Mouse (Mus musculus): ENCODE measurements around the gene Rpusd1. TPM values are rescaled to one million over a fixed set of nuclear protein-coding genes. Genes with fewer than 3 reads are reported as not detected.

Rpusd1 gene
- polyA plus RNA-seq (2015; fragmentation: Illumina TruSeq; extraction: RNeasy Lipid Tissue Mini Kit (QIAGEN cat#74804); ENCODE audit: insufficient read depth, low read depth, low replicate concordance), result 4.7 TPM

GRCm38 (mm10) chr17:25727265-25728008 lies at the start of gene Rpusd1, which contains the start of gene Chtf18:
Rpusd1 (plus strand) TSS chr17:25727670.
Chtf18 (minus strand) TSS chr17:25727419.

GRCm38 (mm10) chr17:25716711-25717637 lies 10.5 kb upstream of the Rpusd1 start, which contains the start of gene Gng13:
Gng13 (plus strand) TSS chr17:25717171.

GRCm38 (mm10) chr17:25735745-25736144 lies 8.3 kb downstream of the Rpusd1 start, which contains the start of gene Mslnl:
Mslnl (plus strand) TSS chr17:25736042.

GRCm38 (mm10) chr17:25754241-25754640 lies 26.8 kb downstream of the Rpusd1 start, which contains the start of gene Msln:
Msln (minus strand) TSS chr17:25754378.

GRCm38 (mm10) chr17:25773549-25774120 lies 46.2 kb downstream of the Rpusd1 start, which contains the start of gene Narfl:
Narfl (plus strand) TSS chr17:25773776.

Other genes starting within 250 kb of the Rpusd1 start
- not detected for gene Sstr5, start 230.4 kb upstream of the Rpusd1 start, polyA plus RNA-seq (2015; fragmentation: Illumina TruSeq; extraction: RNeasy Lipid Tissue Mini Kit (QIAGEN cat#74804); ENCODE audit: insufficient read depth, low read depth, low replicate concordance)
- gene Sox8, start 157.0 kb upstream of the Rpusd1 start, polyA plus RNA-seq (2015; fragmentation: Illumina TruSeq; extraction: RNeasy Lipid Tissue Mini Kit (QIAGEN cat#74804); ENCODE audit: insufficient read depth, low read depth, low replicate concordance), result not detected
- gene Lmf1, start 148.6 kb upstream of the Rpusd1 start, polyA plus RNA-seq (2015; fragmentation: Illumina TruSeq; extraction: RNeasy Lipid Tissue Mini Kit (QIAGEN cat#74804); ENCODE audit: insufficient read depth, low read depth, low replicate concordance), result 6.1 TPM
- gene Gng13, start 10.5 kb upstream of the Rpusd1 start, polyA plus RNA-seq (2015; fragmentation: Illumina TruSeq; extraction: RNeasy Lipid Tissue Mini Kit (QIAGEN cat#74804); ENCODE audit: insufficient read depth, low read depth, low replicate concordance), result not detected
- gene Chtf18, start 251 bp upstream of the Rpusd1 start, polyA plus RNA-seq (2015; fragmentation: Illumina TruSeq; extraction: RNeasy Lipid Tissue Mini Kit (QIAGEN cat#74804); ENCODE audit: insufficient read depth, low read depth, low replicate concordance), result 1.3 TPM
- not detected for gene Mslnl, start 8.4 kb downstream of the Rpusd1 start, polyA plus RNA-seq (2015; fragmentation: Illumina TruSeq; extraction: RNeasy Lipid Tissue Mini Kit (QIAGEN cat#74804); ENCODE audit: insufficient read depth, low read depth, low replicate concordance)
- gene Msln, start 26.7 kb downstream of the Rpusd1 start, polyA plus RNA-seq (2015; fragmentation: Illumina TruSeq; extraction: RNeasy Lipid Tissue Mini Kit (QIAGEN cat#74804); ENCODE audit: insufficient read depth, low read depth, low replicate concordance), result 29.2 TPM
- gene Narfl, start 46.1 kb downstream of the Rpusd1 start, polyA plus RNA-seq (2015; fragmentation: Illumina TruSeq; extraction: RNeasy Lipid Tissue Mini Kit (QIAGEN cat#74804); ENCODE audit: insufficient read depth, low read depth, low replicate concordance), result 9.7 TPM
- 9.3 TPM for gene Haghl, start 58.0 kb downstream of the Rpusd1 start, polyA plus RNA-seq (2015; fragmentation: Illumina TruSeq; extraction: RNeasy Lipid Tissue Mini Kit (QIAGEN cat#74804); ENCODE audit: insufficient read depth, low read depth, low replicate concordance)
- gene Ccdc78, start 58.9 kb downstream of the Rpusd1 start, polyA plus RNA-seq (2015; fragmentation: Illumina TruSeq; extraction: RNeasy Lipid Tissue Mini Kit (QIAGEN cat#74804); ENCODE audit: insufficient read depth, low read depth, low replicate concordance), result not detected
- gene Fam173a, start 65.2 kb downstream of the Rpusd1 start, polyA plus RNA-seq (2015; fragmentation: Illumina TruSeq; extraction: RNeasy Lipid Tissue Mini Kit (QIAGEN cat#74804); ENCODE audit: insufficient read depth, low read depth, low replicate concordance), result 35.5 TPM
- gene AC134908.4, start 68.0 kb downstream of the Rpusd1 start, polyA plus RNA-seq (2015; fragmentation: Illumina TruSeq; extraction: RNeasy Lipid Tissue Mini Kit (QIAGEN cat#74804); ENCODE audit: insufficient read depth, low read depth, low replicate concordance), result not detected
- gene Metrn, start 69.5 kb downstream of the Rpusd1 start, polyA plus RNA-seq (2015; fragmentation: Illumina TruSeq; extraction: RNeasy Lipid Tissue Mini Kit (QIAGEN cat#74804); ENCODE audit: insufficient read depth, low read depth, low replicate concordance), result 7.6 TPM
- gene Fbxl16, start 81.4 kb downstream of the Rpusd1 start, polyA plus RNA-seq (2015; fragmentation: Illumina TruSeq; extraction: RNeasy Lipid Tissue Mini Kit (QIAGEN cat#74804); ENCODE audit: insufficient read depth, low read depth, low replicate concordance), result 9.7 TPM
- gene Wdr24, start 96.0 kb downstream of the Rpusd1 start, polyA plus RNA-seq (2015; fragmentation: Illumina TruSeq; extraction: RNeasy Lipid Tissue Mini Kit (QIAGEN cat#74804); ENCODE audit: insufficient read depth, low read depth, low replicate concordance), result 5.2 TPM
- gene Jmjd8, start 101.2 kb downstream of the Rpusd1 start, polyA plus RNA-seq (2015; fragmentation: Illumina TruSeq; extraction: RNeasy Lipid Tissue Mini Kit (QIAGEN cat#74804); ENCODE audit: insufficient read depth, low read depth, low replicate concordance), result 31.5 TPM
- gene Stub1, start 105.7 kb downstream of the Rpusd1 start, polyA plus RNA-seq (2015; fragmentation: Illumina TruSeq; extraction: RNeasy Lipid Tissue Mini Kit (QIAGEN cat#74804); ENCODE audit: insufficient read depth, low read depth, low replicate concordance), result 46.1 TPM
- gene Rhbdl1, start 109.6 kb downstream of the Rpusd1 start, polyA plus RNA-seq (2015; fragmentation: Illumina TruSeq; extraction: RNeasy Lipid Tissue Mini Kit (QIAGEN cat#74804); ENCODE audit: insufficient read depth, low read depth, low replicate concordance), result 2.8 TPM
- gene Gm20683, start 114.1 kb downstream of the Rpusd1 start, polyA plus RNA-seq (2015; fragmentation: Illumina TruSeq; extraction: RNeasy Lipid Tissue Mini Kit (QIAGEN cat#74804); ENCODE audit: insufficient read depth, low read depth, low replicate concordance), result 4.0 TPM
- gene Rhot2, start 117.2 kb downstream of the Rpusd1 start, polyA plus RNA-seq (2015; fragmentation: Illumina TruSeq; extraction: RNeasy Lipid Tissue Mini Kit (QIAGEN cat#74804); ENCODE audit: insufficient read depth, low read depth, low replicate concordance), result 10.2 TPM
- 13.6 TPM for gene Wdr90, start 133.8 kb downstream of the Rpusd1 start, polyA plus RNA-seq (2015; fragmentation: Illumina TruSeq; extraction: RNeasy Lipid Tissue Mini Kit (QIAGEN cat#74804); ENCODE audit: insufficient read depth, low read depth, low replicate concordance)
- 44.5 TPM for gene Mcrip2, start 141.1 kb downstream of the Rpusd1 start, polyA plus RNA-seq (2015; fragmentation: Illumina TruSeq; extraction: RNeasy Lipid Tissue Mini Kit (QIAGEN cat#74804); ENCODE audit: insufficient read depth, low read depth, low replicate concordance)
- gene Mettl26, start 147.4 kb downstream of the Rpusd1 start, polyA plus RNA-seq (2015; fragmentation: Illumina TruSeq; extraction: RNeasy Lipid Tissue Mini Kit (QIAGEN cat#74804); ENCODE audit: insufficient read depth, low read depth, low replicate concordance), result 26.2 TPM
- gene Wfikkn1, start 153.2 kb downstream of the Rpusd1 start, polyA plus RNA-seq (2015; fragmentation: Illumina TruSeq; extraction: RNeasy Lipid Tissue Mini Kit (QIAGEN cat#74804); ENCODE audit: insufficient read depth, low read depth, low replicate concordance), result 1.3 TPM
- 5.7 TPM for gene Rab40c, start 192.1 kb downstream of the Rpusd1 start, polyA plus RNA-seq (2015; fragmentation: Illumina TruSeq; extraction: RNeasy Lipid Tissue Mini Kit (QIAGEN cat#74804); ENCODE audit: insufficient read depth, low read depth, low replicate concordance)
- gene Pigq, start 217.3 kb downstream of the Rpusd1 start, polyA plus RNA-seq (2015; fragmentation: Illumina TruSeq; extraction: RNeasy Lipid Tissue Mini Kit (QIAGEN cat#74804); ENCODE audit: insufficient read depth, low read depth, low replicate concordance), result 18.6 TPM
- not detected for gene Nhlrc4, start 217.3 kb downstream of the Rpusd1 start, polyA plus RNA-seq (2015; fragmentation: Illumina TruSeq; extraction: RNeasy Lipid Tissue Mini Kit (QIAGEN cat#74804); ENCODE audit: insufficient read depth, low read depth, low replicate concordance)
- not detected for gene A930017K11Rik, start 224.9 kb downstream of the Rpusd1 start, polyA plus RNA-seq (2015; fragmentation: Illumina TruSeq; extraction: RNeasy Lipid Tissue Mini Kit (QIAGEN cat#74804); ENCODE audit: insufficient read depth, low read depth, low replicate concordance)